Mouse (Mus musculus) hindbrain, embryonic 10.5 days (tissue): Measurements from ENCODE around the gene Endov. TPM values are rescaled to one million over a fixed set of nuclear protein-coding genes. Genes with fewer than 3 reads are reported as not detected.
A peak's percentile ranks its signal among the peaks of the same experiment; 100 is the strongest.

Experiments
- DNase-seq: peaks from one replicate; pipeline ENCODE4 v3.0.0-alpha.2; 2017; ENCODE audit warnings: low spot score
- H3K27ac ChIP-seq: fragments of 300-500 bp; sonication (generic); 2 replicates; pipeline ENCODE4 v1.5.1; 2016; ENCODE audit warnings: mild to moderate bottlenecking, moderate library complexity
- H3K27me3 ChIP-seq: fragments of 300-500 bp; sonication (generic); 2 replicates; pipeline ENCODE4 v1.6.1; 2016; ENCODE audit warnings: mild to moderate bottlenecking; ENCODE audit not compliant: poor library complexity, insufficient read depth, severe bottlenecking
- H3K36me3 ChIP-seq: fragments of 300-500 bp; sonication (generic); 2 replicates; pipeline ENCODE4 v1.6.1; 2016; ENCODE audit warnings: mild to moderate bottlenecking, moderate library complexity
- H3K4me1 ChIP-seq: fragments of 300-500 bp; sonication (generic); replicated peaks from 2 replicates; pipeline ENCODE4 v1.6.1; 2016; ENCODE audit warnings: mild to moderate bottlenecking
- H3K4me3 ChIP-seq: fragments of 300-500 bp; sonication (generic); 2 replicates; pipeline ENCODE4 v1.5.1; 2016; ENCODE audit warnings: mild to moderate bottlenecking, moderate library complexity
- H3K9me3 ChIP-seq: fragments of 300-500 bp; sonication (generic); 2 replicates; pipeline ENCODE4 v1.6.1; 2016; ENCODE audit warnings: mild to moderate bottlenecking, moderate library complexity
- WGBS: fragments of 180-500 bp; shearing (Covaris S2); methylation state at CpG from one replicate; pipeline ENCODE4 v1.1.7; 2016; 5-methylcytosine and 5-hydroxymethylcytosine counted together
- polyA plus RNA-seq: library from polyadenylated mRNA; unstranded; fragments of >200 nt; fragmentation: Nextera tagmentation; extraction: Ambion mirVana; gene quantifications from 2 replicates; pipeline ENCODE4 v1.2.1, GENCODE M21; 2016

Gene Endov
- polyA plus RNA-seq, 1 experiment from 2014 or later: 23.4 TPM

DNA sequence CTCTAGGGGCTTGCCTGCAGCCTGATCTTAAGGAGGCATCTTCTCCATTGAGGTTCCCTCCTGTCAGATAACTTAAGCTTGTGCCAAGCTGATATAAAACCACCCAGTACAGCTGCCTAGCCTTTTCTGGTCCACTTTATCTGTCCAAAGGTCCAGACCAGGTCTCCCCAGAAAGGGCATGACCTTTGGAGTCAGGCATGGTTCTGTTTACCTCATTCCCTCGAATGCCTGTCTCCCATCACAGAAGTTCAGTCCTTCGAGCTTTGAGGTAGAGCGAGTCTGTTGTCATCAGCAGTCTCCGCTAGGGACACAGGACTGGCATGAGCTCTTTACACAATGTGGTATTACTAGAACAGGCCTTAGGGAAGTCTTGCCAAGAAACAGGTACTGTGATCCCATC lies 15.2 kb downstream of the Endov start:
- H3K27me3 ChIP-seq: no peaks in the 10 kb centered on the region; the same call in 1 of the 2 replicates
- H3K9me3 ChIP-seq: no peaks in the 10 kb centered on the region
- no peak overlapping the region for H3K27ac ChIP-seq
- 95% methylated on average over 4 of the region's 4 CpGs for WGBS
- H3K4me1 ChIP-seq: peaks cover 36% of the 10 kb centered on the region
- H3K4me3 ChIP-seq: no peak overlapping the region
- DNase-seq: no peak
- peaks cover 74% of the 10 kb centered on the region for H3K36me3 ChIP-seq

GRCm38 (mm10) chr11:119507772-119508171 lies 16.6 kb downstream of the Endov start:
- peaks cover 6% of the 10 kb centered on the region for H3K27me3 ChIP-seq
- 84% methylated on average over 8 of the region's 8 CpGs for WGBS
- H3K27ac ChIP-seq: no peak overlapping the region
- H3K36me3 ChIP-seq: peaks cover 60% of the 10 kb centered on the region
- no peaks in the 10 kb centered on the region for H3K9me3 ChIP-seq
- H3K4me1 ChIP-seq: peaks cover 50% of the 10 kb centered on the region
- DNase-seq: no peak
- H3K4me3 ChIP-seq: 0 out of 2 replicates have a peak overlapping the region, but pooled peaks have one; percentile 2

DNA sequence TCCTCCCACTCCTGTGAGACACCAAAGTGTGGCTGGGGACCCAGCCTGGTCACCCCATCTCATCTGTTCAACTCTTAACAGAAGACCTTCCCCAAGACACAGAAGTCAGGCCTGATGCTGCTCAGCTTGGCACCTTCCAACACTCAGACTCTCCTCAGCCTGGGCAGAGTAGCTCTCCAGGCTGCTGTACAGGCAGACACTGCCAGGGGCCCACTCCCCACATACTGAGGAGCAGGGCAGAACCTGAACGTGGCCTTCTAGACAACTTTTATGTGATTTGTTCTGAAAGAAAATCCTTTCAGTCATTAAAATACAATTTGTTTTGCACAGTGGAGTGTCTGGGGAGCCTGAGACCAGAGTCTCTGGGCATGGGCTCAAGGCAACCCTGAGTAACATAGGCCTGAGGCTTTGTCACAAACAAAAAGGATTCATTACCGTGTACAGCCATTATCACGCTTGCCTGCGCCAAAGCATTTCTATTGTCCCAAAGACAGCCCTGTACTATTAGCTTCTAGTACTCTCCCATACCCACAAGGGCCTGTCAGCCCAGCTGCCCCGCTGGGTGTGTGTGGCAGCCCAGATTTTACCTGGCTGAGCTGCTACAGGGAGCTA lies 18.1 kb downstream of the Endov start:
- no peak for DNase-seq
- 54% methylated on average over 5 of the region's 5 CpGs for WGBS
- Histone ChIP-seq H3K27me3 (peaks cover 19% of the 10 kb centered on the region), H3K9me3 (no peaks in the 10 kb centered on the region), H3K4me3 (no peak overlapping the region), H3K27ac (peak overlapping the region; percentile 24; the same call in 1 of the 2 replicates), H3K36me3 (peaks cover 45% of the 10 kb centered on the region), H3K4me1 (peaks cover 62% of the 10 kb centered on the region)

- Histone ChIP-seq H3K27ac (peak overlapping the region; percentile 54), H3K9me3 (no peaks in the 10 kb centered on the region), H3K36me3 (peaks cover 8% of the 10 kb centered on the region), H3K27me3 (peaks cover 48% of the 10 kb centered on the region), H3K4me3 (no peak overlapping the region), H3K4me1 (peaks cover 85% of the 10 kb centered on the region)
- WGBS: 69% methylated on average over 9 of the region's 9 CpGs
- DNase-seq: no peak
Observed at GRCm38 (mm10) chr11:119513038-119513659, 22.0 kb downstream of the Endov start.

DNA sequence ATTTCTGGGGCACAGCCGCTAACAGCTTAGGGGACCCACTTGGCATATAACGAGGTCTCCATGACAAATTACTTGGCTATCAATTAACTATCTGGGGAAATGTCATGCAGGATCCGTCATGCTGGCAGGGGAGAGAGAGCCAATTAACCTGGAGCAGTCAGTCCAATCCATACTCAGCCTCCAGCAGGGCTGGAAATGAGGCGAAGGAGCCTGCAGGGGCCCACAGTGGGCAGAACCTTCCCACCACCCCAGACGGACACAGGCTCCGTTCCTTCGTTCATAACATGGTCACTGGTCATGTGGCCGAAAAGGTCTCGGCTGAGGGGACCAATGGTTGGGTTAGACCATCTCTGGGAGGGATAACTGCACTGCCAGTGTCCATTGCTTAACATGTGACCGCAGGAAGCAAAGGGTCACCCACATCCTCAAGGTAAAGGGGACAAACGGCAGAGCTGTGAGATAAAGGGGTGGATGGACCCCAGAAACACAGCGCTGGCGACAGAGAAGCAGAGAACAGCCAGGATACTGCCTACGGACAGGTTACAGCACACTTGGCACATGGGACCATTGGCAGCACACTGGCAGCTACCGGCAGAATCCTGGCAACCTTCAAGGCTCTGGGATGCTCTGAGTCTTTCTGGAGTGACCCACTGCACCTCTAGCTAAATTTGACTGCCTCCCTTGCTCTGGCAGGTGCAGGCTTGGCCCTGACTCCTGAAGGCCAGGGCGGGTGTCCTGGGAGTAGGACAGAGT lies 23.1 kb downstream of the Endov start:
- H3K4me3 ChIP-seq: peak overlapping the region; percentile 48
- H3K4me1 ChIP-seq: peaks cover 74% of the 10 kb centered on the region
- no peaks in the 10 kb centered on the region for H3K9me3 ChIP-seq
- 52% methylated on average over 16 of the region's 16 CpGs for WGBS
- no peak for DNase-seq
- H3K36me3 ChIP-seq: no peaks in the 10 kb centered on the region
- H3K27me3 ChIP-seq: peaks cover 48% of the 10 kb centered on the region
- H3K27ac ChIP-seq: peak overlapping the region; percentile 85

GRCm38 (mm10) chr11:119514967-119515636 lies 24.0 kb downstream of the Endov start:
- 3% methylated on average over 21 of the region's 21 CpGs for WGBS
- H3K27ac ChIP-seq: peak overlapping the region; percentile 85
- H3K36me3 ChIP-seq: no peaks in the 10 kb centered on the region
- DNase-seq: peak; percentile 89
- H3K9me3 ChIP-seq: no peaks in the 10 kb centered on the region
- peak overlapping the region; percentile 48 for H3K4me3 ChIP-seq
- H3K4me1 ChIP-seq: peaks cover 66% of the 10 kb centered on the region
- H3K27me3 ChIP-seq: peaks cover 48% of the 10 kb centered on the region

GRCm38 (mm10) chr11:119515823-119516676 lies 24.9 kb downstream of the Endov start:
- Histone ChIP-seq H3K36me3 (no peaks in the 10 kb centered on the region), H3K27me3 (peaks cover 48% of the 10 kb centered on the region), H3K9me3 (no peaks in the 10 kb centered on the region), H3K4me1 (peaks cover 56% of the 10 kb centered on the region), H3K4me3 (peak overlapping the region; percentile 48), H3K27ac (peak overlapping the region; percentile 85)
- WGBS: 76% methylated on average over 16 of the region's 16 CpGs
- DNase-seq: no peak

- 66% methylated on average over 12 of the region's 12 CpGs for WGBS
- Histone ChIP-seq H3K4me1 (peaks cover 51% of the 10 kb centered on the region), H3K4me3 (no peak overlapping the region), H3K27ac (peak overlapping the region; percentile 85), H3K36me3 (no peaks in the 10 kb centered on the region), H3K27me3 (peaks cover 48% of the 10 kb centered on the region), H3K9me3 (no peaks in the 10 kb centered on the region)
- no peak for DNase-seq
Observed at GRCm38 (mm10) chr11:119516677-119517361, 25.7 kb downstream of the Endov start.

GRCm38 (mm10) chr11:119519387-119519786 lies 28.2 kb downstream of the Endov start:
- Histone ChIP-seq H3K4me1 (peaks cover 37% of the 10 kb centered on the region), H3K36me3 (no peaks in the 10 kb centered on the region), H3K27me3 (peaks cover 28% of the 10 kb centered on the region), H3K9me3 (no peaks in the 10 kb centered on the region), H3K4me3 (no peak overlapping the region), H3K27ac (no peak overlapping the region)
- 91% methylated on average over 1 of the region's 1 CpGs for WGBS
- no peak for DNase-seq

GRCm38 (mm10) chr11:119520005-119520712 lies 29.0 kb downstream of the Endov start:
- Histone ChIP-seq H3K4me3 (no peak overlapping the region), H3K27ac (no peak overlapping the region), H3K9me3 (no peaks in the 10 kb centered on the region), H3K36me3 (no peaks in the 10 kb centered on the region), H3K4me1 (peaks cover 34% of the 10 kb centered on the region), H3K27me3 (peaks cover 21% of the 10 kb centered on the region)
- 71% methylated on average over 5 of the region's 5 CpGs for WGBS
- DNase-seq: no peak

DNA sequence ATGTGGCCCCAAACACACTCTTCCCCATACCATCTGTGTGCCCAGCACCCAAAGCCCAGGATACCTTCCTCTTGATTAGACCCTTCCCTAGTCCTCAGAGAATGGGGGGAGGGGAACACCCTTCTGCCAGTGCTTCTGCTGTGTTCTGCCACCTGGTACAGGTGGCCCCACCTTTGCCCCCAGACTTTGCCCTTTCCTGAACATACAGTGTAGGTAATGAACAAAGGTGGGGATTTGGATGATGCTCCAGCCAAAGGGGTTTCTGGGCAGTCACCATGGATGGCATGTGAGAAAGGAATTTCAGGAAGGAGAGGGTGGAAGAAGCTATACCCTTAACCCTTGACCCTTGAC lies 29.5 kb downstream of the Endov start:
- H3K4me3 ChIP-seq: no peak overlapping the region
- H3K4me1 ChIP-seq: peaks cover 29% of the 10 kb centered on the region
- no peaks in the 10 kb centered on the region for H3K36me3 ChIP-seq
- H3K27me3 ChIP-seq: peaks cover 15% of the 10 kb centered on the region
- no peak overlapping the region for H3K27ac ChIP-seq
- H3K9me3 ChIP-seq: no peaks in the 10 kb centered on the region
- DNase-seq: no peak
